Mouse (Mus musculus) cerebellum, adult 11-12 months (tissue): ENCODE data around the gene Ccnk.

Experiments
- DNase-seq: peaks from one replicate; pipeline ENCODE4 v3.0.0; 2022

Ccnk gene

DNA sequence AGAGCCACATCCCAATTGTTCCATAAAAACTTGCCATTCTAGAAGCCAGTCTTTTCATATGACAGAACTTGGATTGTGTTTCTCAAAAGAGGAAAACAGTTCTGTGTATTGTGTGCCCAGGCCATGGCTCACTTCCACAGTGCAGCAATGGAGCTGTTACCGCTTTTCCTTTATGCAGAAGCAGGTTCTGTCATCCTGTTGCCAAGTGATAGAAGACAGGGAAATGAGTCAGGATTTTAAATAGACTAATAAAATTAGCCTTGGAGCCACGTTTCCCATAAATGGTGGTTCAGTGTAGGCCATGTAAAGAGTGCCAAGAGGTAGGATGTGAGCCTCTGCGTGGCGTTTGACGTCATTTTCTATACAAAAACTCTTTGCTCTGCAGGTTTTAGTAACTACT is 14.5 kb downstream of the Ccnk start:
- DNase-seq, result no peak

DNA sequence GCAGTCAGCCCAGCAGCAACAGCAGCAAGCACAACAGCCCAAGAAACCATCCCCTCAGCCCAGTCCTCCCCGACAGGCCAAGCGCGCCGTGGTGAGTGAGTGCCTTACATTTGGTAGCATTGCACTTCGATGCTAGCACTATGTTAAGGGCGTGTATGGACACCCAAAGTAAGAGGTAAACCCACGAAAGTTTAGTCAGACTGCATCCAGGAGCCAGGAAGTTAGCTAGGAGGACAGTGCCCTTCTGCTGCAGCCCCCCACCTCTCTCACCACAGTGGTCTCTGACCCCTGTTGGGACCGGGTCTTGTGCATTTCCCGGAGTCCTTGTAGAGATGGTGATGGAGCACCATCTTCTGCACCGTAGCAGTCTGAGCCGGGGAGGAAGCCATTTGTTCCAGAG is 16.4 kb downstream of the Ccnk start:
- DNase-seq, result no peak

DNA sequence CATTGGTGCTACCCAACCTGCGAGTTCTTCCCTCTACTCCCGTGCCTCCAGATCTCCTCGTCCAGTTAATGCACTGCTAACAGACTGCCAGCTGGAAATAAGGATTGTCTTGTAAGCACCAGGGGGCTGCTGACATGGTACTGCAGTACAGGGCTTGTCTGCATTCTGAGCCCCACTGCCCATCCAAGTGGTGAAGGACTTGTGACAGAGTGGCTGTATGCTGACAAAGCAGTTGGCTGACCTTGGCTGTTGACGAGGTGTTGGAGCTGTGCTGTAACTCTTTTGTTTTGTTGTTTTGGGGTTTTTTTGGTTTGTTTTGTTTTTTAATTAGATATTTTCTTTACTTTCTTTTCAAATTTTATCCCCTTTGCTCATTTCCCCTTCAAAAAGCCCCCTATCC is 19.1 kb downstream of the Ccnk start:
- DNase-seq, result no peak

DNA sequence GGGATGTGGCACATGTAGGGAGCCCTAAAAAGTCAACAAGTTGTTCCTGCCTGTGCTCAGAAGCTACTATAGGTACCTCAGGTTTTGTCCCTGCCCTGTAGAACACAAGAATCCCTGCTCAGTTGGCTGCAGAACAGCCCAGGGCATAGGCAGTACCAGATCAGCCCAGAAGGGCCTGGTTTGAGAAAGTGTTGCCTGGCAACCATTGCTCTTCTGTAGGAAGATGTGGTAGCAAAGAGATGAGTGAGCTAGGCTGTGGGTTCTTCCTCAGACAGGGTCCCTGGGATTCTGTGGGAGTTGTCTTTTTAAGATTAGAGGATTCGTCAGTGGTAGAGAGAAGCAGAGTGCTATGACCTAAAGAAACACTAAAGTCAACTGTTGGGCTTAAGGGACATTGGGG is 20.7 kb downstream of the Ccnk start:
- DNase-seq, result no peak

DNA sequence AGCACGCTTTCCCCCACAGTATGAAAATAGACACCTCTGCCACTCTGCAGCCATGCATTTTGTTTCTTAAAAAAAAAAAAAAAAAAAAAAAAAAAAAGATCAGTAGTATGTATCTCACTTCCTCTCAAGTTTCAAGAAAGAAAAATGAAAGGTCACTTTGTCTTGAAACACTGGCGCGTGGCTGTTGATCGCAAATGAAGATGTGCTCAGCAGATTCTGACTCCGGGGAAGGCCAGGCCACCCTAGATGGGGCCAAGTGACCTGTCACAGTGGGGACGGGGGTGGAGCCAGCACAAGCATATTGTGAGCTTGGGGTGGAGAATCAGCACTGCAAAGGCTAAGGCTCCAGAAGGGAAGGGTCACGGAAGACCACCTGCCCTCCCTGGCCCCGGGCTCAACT is 24.5 kb downstream of the Ccnk start:
- no peak for DNase-seq

DNA sequence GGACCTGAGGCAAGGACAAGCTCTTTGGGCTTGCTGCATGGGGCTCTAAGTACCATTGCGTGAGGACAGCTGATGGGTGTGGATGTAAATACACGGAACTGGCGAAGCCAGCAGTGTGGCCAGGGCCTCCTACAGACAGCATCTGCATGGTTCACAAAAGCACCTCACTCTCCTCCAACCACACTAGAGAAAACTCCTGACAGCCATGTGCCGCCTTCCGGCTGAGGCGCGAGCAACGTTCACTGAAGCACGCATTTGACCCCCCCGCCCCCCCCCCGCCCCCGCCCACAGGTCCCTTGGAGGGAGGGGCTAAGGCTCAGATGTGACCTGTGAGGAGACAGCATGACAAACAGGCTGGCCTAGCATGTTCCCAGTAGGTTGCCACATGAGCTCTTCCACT is 25.6 kb downstream of the Ccnk start:
- no peak for DNase-seq

DNA sequence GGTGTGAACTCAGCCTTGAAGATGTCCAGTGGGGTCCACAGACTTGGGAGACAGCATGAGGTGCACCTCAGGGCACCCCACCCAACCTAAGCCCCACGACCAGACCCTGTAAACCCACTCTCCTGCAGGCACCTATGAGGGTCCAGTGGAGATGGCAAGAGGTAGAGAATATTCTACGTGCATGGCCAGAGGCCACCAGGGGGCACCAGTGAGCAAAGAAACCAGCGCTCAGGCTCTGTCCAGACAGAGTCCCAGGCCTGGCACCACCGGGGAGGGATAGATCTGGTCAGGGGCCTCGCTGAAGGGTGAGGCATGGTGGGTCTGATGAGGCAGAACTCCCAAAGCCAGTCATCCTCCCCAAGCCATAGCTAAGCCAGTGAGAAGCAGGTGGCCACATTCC is 27.3 kb downstream of the Ccnk start:
- DNase-seq, result peak; percentile 70

DNA sequence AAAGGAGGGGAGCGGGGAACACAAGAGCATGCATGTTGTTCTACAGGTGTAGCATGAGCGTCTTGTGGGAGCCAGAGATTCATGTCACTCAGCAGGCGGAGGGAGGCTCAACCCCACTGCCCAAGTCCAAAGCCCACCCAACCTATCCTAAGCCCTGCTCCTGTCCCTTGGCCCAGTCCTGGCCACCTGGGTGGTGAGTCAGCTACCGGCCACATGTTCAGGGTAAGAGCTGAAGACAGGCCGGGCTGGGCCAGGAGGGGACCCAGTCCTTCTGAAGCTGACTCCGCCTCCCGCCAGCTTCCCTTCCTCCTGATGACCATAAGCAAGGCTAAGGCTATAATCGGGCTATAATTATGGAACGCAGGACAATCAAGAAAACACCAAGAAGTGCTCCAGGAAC is 28.8 kb downstream of the Ccnk start:
- no peak for DNase-seq

DNA sequence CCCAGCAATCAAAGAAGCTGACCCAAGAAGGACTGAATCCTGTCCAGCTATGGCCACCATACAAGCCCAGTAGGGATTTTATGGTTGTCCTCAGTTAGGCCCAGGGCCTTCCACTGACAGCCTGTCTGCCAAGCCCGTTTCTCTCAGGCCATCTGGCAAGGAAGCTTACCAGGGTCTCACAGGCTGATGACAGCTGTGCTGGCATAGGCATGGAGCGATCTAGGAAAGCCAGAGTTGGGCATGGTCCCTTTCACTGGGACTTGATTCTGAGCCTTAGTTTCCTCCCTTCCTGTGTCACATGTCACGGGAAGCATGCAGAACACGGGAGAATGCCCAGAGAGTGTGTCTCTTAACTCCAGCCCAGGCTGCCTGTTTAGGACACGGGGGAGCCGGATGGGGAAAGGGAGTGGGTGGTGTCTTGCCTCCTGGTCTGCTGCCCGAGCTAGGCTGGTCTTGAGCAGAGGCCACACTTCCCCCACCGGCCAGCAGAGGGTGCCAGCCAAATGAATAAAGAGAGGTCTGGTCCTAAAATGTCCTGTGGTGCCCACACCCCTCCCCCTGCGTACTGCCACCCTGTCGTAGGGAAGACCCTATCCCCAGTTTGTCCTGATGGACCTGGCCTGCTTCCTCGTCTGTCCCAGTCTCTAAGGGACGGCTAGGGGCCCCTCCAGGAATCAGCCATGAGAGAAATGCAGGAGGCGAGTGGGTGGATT is 29.5 kb downstream of the Ccnk start:
- DNase-seq, result peak; percentile 78

DNA sequence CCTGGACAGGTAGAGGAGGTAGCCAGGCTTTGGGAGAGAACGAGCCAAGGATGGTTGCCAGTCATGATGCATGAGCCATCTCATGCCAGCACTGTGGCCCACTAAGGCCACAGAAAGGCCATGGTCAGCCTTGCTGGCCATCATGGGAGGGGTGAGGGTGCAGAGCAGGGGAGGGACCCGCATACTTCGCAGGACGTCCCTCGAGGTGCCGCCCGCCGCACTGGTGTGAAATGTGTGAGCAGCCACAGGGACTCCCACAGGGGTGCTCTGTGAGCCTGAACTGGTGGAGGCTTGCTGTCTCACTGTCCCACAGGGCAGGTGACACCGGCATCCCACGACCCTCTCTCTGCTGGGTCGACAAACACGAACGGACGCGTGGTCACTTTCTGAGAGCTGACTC is 31.2 kb downstream of the Ccnk start:
- DNase-seq, result peak; percentile 50

DNA sequence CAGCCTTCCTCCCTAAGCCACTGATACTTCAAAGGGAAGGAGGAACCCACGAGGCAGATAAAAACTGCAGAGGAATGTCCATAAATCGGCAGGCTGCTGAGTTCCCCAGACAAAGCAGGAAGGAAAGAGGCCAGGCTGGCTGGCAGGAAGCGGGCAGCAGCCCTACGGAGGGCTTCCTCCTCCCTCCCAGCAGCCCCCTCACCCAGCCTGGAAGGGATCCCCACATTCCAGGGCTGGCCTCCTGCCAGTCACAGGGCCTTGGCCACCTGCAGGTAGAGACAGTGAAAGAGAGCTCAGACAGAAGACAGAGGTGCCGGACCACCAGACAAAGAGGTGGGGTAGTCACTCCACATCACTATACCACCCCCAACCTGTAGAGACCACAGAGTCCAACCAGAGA is 32.7 kb downstream of the Ccnk start:
- DNase-seq, result peak; percentile 42

DNA sequence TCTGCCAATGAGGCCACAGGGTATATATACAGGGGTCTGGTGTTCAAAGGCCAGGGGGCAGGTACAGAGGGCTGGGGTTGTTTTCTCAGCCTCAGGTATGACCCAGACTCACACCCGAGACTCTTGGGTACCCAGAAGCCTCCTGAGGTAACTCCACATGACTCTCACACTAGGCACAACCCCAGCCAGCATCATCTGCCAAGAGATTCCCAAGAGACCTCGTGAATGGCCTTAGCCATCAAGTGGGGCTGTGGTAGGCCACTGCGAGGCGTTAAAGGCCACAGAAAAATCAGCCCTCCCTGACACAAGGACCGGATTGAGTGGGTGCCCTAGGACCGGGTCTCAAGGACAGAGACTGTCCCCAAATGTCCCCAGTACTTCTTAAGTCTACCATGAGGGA is 33.1 kb downstream of the Ccnk start:
- peak; percentile 30 for DNase-seq

DNA sequence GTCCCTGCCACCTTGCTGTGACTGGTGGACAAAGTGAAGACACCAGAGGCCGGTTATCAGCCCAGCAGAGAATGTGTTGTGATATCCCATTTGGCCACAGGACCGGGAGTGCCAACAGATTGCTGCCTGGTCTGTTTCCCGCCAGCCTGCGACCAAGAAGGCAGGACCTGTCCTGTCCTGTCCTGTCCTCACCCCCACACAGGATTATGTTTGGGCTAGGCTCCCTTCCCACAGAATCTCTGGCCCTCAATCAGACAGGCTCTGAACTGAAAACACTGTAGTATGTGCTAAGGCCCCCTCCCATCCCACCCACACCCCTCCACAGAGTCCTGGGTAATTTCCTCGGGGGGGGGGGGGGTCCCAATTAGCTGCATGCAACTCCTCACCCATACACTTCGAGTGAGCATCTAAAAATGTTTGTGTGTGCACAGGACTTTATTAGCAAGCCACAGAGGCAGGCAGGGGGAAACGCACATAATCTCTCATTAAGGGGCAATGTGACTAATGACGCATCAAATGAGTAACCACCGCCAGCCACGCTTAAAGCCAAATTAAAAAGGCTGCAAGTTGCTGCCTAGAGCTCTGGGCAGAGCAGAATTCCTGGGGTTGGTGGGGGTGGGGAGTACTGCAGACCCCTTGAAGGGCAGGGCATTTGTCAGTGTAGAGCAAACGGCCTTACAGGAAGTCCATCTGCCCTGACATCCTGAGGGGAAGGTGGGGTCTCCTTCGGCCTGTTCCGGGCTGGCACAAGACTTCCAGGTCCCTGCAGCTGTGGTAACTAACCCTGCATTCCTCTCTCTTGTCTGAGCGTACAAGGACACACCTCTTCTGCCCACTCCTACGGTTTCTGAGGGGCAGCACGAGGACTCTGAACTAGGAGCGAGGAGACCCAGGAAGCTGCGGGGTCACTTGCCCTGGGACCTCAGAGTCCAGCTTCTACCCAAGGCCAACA is 34.0 kb downstream of the Ccnk start:
- peak; percentile 31 for DNase-seq

DNA sequence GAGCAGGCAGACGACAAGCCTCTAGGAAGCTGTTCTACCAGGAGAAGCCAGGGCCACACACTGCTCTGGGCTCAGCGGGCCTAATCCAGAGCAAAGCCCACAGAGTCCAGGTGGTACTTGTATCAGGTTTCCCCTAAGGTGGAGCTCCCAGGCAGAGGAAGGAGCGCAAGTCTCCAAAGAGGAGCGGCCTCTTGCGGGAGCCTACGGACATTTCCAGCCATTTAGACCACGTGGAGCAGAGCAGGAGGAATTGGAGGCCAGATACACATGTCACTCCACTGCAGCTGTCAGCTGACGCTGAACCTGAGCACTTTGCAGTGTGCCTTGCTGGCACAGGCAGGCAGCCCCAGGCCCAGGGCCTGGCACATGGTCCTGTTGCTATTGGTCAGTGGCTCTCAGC is 35.7 kb downstream of the Ccnk start:
- DNase-seq, result peak; percentile 29

DNA sequence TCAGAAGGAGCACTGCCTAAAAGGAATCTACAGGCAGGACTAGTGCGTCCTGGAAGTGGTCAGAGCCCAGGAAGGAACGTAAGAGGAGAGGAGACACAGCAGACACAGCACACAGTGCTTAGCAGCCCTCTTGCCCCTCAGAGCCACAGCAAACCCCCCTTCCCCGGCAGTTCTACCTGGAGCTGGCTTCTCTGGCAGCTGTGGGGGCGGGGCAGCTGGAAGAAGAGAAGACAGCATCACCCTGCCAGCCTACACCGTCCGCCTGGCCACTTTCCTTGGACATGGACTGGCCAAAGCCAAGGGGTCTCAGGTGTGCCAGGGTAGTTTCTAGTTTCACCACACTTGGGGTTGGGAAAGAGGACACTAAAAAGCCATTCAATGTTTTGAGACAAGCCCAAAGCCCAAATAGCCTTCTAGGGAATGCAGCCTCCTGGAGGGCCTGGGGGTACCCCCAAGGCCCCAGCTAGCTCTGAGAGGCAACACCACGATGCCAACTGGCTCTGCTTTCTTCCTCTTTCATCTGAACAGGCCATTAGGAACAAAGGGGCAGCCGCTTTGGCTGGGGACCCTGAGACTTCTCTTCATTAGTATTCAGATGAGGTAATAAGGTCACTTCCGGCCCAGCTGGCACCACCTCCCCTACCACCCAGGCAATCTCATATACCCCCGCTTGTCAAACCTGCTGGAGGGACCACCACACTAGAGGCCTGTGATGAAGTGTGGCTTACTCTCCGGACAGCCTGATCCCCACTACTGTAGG is 37.4 kb downstream of the Ccnk start:
- DNase-seq, result peak; percentile 61

DNA sequence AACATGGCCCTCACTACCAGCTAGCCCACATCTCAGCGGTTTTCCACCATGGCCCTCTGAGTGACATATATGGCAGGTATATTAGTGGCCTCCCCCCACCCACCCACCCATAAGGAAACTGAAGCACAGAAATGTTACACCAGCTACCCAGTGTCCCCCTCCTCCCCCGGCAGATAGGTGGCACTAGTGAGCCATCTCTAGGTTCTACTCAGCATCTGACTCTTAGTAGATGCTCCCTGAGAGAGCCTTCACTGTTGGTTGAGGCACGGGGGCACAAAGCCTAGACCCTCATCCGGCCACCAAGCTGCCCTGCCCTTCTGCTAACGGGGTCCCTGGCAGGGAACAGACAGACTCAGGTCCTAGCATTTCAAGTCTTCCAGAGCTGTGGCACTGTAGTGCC is 38.2 kb downstream of the Ccnk start:
- DNase-seq, result no peak

DNA sequence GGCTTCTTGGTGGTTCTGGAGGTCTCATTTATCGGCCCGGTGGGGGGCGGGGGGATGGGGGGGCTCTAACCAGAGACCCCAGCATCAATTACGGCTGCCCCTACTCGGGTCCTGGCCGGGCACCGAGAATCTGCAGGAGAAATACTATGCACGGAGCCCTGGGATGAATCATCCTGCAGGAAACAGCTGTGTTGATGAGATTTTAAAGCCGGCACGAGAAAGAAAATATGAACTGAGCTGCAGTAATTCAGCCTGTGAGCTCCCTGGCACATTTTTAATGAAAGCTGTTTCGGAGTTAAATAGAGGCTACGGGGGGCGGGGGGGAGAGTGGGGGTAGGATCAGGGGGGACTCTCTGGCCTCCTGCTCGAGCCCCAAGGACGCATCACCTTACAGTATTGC is 39.8 kb downstream of the Ccnk start:
- no peak for DNase-seq

DNA sequence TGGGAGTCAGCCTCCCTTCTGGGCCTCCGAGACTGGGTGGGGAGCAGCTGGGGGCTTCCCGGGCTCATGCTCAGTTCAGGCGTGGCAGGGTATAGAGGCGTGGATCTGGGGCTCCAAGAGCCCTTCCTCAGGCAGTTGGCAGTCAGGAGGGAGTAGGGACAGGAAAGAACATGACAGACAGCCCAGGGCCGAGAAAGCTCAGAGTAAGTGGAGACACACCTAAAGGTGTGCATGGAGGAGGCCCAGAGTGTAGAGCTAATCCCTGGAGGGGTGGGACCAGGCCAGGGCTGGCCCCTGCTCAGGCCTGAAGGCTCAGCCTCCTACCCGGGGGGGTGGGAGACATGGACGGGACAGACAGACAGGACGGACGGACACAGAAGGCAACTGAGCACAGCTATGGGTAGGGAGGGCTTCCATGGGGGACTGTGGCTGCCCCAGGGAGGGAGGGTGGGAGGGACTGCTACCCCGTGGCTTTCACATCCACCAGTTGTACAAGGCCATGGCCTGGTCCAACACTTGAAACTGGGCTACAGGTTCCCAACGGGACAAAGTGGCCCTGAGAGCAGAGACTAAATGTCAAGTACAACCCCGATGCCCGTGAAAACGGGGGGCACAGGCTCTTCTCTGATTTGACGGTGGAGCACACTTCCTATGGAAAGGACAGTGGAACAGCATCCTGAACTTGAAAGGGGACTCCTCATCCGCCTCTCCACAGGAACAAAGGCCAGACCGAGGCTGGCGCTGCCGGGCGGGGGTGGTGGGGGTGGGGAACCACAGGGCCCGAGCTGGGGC is 40.6 kb downstream of the Ccnk start:
- peak; percentile 36 for DNase-seq

DNA sequence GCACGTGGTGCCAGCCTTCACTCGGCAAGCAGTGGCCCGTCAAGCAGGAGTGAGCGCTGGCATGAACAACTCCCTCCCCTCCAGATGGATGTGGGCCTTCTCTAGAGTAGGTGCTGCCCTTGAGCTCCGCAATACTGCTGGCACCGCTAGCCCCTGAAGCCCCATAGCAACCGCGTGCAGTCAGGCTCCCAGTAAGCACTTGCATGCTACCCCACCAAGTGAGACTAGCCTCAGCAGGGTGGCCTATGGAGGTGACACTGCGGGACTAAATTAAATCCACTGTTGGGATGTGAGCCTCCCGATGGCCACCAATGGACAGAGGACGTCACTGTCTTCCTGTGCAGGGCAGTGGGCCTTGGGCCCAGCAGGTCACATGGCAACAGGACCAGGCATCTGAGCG is 41.2 kb downstream of the Ccnk start:
- peak; percentile 66 for DNase-seq

DNA sequence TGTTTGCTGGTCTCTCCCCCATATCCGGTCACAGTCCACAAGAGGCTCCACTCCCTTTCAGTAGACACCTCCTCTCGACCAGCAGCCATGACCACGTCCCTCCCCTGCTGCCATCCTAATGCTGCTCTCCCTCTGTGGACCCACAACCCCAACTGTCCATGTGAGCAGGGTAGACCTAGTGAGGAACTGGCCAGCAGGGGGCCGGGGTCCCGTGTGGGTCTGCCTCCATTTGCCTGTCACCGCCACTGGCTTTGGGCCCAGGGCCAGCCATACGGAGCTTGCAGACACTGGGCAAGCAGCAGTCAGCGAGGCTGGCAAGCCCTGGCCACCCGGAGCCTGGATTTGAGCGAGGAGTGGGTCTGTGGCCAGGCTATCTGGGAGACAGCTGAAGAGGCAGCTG is 41.8 kb downstream of the Ccnk start:
- peak; percentile 77 for DNase-seq

DNA sequence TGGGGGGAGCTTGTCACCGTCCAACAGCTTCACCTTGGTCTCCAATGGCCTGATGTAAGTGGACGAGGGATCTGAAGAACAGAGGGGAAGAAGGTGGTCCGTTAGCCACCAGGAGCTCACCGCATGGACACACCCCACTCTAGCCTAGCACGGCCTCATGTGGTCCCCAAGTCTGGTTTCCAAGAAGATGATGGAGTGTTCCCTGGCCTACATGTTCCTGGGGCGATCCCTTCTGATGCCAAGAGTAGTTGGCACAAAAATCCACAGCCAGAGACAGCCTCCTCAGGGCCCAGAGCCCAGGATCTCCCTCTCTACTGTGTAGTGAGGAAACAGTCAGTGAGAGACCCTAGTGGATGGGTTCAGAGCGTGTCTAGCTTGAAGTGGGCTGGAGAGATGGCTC is 42.3 kb downstream of the Ccnk start:
- peak; percentile 69 for DNase-seq

DNA sequence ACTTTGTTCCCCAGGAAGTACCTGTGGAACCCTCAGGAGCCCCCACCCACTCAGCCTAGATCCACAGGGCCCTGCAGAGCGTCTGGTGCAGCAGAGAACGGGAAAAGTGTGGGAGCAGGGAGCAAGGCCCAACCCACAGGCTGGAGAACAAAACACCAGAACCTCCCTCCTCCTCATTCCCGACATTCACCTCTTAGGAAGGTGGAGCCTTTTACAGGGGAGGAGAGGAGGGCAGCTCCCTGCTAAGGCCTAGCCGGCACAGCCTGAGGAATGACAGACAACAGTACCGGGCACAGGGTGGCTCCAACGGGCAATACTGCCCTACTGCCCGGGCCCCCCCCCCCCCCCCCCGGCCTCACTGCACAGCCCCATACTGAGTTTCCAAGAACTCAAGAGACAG is 44.0 kb downstream of the Ccnk start:
- DNase-seq, result no peak

DNA sequence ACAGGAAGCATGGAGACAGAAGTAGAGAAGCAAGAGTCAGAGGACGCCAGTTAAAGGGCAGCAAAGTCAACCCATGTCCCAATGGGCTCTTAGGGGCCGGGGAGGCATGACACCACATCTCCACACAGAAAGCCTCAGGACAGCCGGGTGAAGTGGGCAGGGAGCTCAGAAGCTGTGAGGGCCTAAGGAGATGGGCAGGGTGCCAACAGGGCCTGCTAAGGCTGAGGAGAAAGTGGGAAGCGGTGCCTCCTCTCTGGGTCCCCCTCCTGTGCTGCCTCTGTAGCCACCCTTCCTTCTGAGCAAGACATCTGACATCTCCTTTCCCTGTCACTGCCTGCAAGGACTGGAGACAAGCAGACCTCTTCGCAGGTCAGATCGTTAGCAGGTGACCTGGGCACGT is 46.4 kb downstream of the Ccnk start:
- peak; percentile 76 for DNase-seq
